22 mouse cellular contexts compared by ENCODE assay signal in genomic region chr16:8631428-8631827, GRCm38 (mm10). TPM values are rescaled to one million over a fixed set of nuclear protein-coding genes. Genes with fewer than 3 reads are reported as not detected.
DNase-seq lines count a peak whose midpoint lies in the region; ATAC-seq lines count a peak whose summit lies in the region.
"Had no signal": no experiment of that assay in that cellular context is flagged by ENCODE, and none has a peak within 500 bp of the region (broad histone marks: within the 10 kb centered on the region; RNA-seq: fewer than 3 reads in every experiment).

No protein-coding gene starts in this region.

- intact Hi-C loops in left cerebral cortex, postnatal 25 days (cut with DNase I): loop anchor here (10.0 kb wide), 1 partner anchor 137 kb away; no protein-coding TSS in a partner anchor

- ATAC-seq in megakaryocyte, adult 5-6 weeks (ENCODE audit: poor library complexity, severe bottlenecking): peak; percentile 18; the same call in 1 of the 2 replicates
- ATAC-seq: activated CD4-positive, CD25-positive, alpha-beta regulatory T cell, adult 4 months; CD4-positive, CD25-positive, alpha-beta regulatory T cell, adult 4 months; forebrain, embryonic 13.5 days; forebrain, postnatal 0 days; hindbrain, postnatal 0 days had no signal

- DNase-seq in CD8-positive naive resting alpha-beta T cell, adult 2 months (ENCODE audit: low read depth in 2 of 2, low spot score in 2 of 2): peak; percentile 14 to 32
- peak; percentile 18 for DNase-seq in adipocyte (ENCODE audit: low spot score)
- DNase-seq in thymus, postnatal 25 days: peak; percentile 32
- DNase-seq in left cerebral cortex, postnatal 25 days (ENCODE audit: low spot score in 2 of 2): no peak
- DNase-seq in lung, postnatal 25 days (ENCODE audit: low spot score): no peak
- DNase-seq in adrenal gland, adult (ENCODE audit: inconsistent age in 2 of 2, low spot score in 1 of 2): no peak
- DNase-seq: adrenal gland, adult 8-10 months; B cell, adult 2 months; cerebellum, adult 11 months; cerebellum, adult 9-10 months; cerebellum, postnatal 25 days; forebrain, postnatal 0 days; gastrocnemius, postnatal 14 days; heart, postnatal 36 days had no signal

RNA-seq across cellular contexts. Expression of gene Pmm2, which starts 6.0 kb away (rescaled TPM):
- total RNA-seq in megakaryocyte, adult 5-6 weeks (2015): 44.8 and 52.5 TPM in 2 replicates
- total RNA-seq in megakaryocyte, adult 5-6 weeks (2017): 55.3 and 62.6 TPM in 2 replicates
- 10 to 100 TPM; 26.8 to 31.0 TPM for total RNA-seq in left cerebral cortex, postnatal 25 days (2021)

RNA-seq across cellular contexts. Expression of gene Tmem186, which starts 6.1 kb away (rescaled TPM):
- total RNA-seq in megakaryocyte, adult 5-6 weeks (2015): 4.2 and 4.7 TPM in 2 replicates
- total RNA-seq in megakaryocyte, adult 5-6 weeks (2017): 6.6 and 8.0 TPM in 2 replicates
- total RNA-seq in left cerebral cortex, postnatal 25 days (2021): 10 to 100 TPM; 12.6 to 12.8 TPM

RNA-seq across cellular contexts. Expression of gene Carhsp1, which starts 40.5 kb away (rescaled TPM):
- total RNA-seq in megakaryocyte, adult 5-6 weeks (2015): 18.1 and 21.9 TPM in 2 replicates
- total RNA-seq in megakaryocyte, adult 5-6 weeks (2017): 27.1 and 29.6 TPM in 2 replicates
- total RNA-seq in left cerebral cortex, postnatal 25 days (2021): 10 to 100 TPM; 13.2 to 19.4 TPM

RNA-seq across cellular contexts. Expression of gene Gm5767, which starts 49.1 kb away (rescaled TPM):
- not detected in 2 replicates for total RNA-seq in megakaryocyte, adult 5-6 weeks (2015)
- total RNA-seq in megakaryocyte, adult 5-6 weeks (2017): not detected in 2 replicates
- total RNA-seq in left cerebral cortex, postnatal 25 days (2021): not detected
- total RNA-seq: adrenal gland, adult 8-10 months; adrenal gland, postnatal 4 days; forebrain, postnatal 0 days; gastrocnemius, adult 18-20 months; gastrocnemius, postnatal 14 days; heart, postnatal 36 days; hindbrain, postnatal 0 days; MEL had no signal

Comparison
In these comparisons a context has a peak if more than half of its experiments do, and no peak if none do; other contexts are left out.
1. DNase-seq: peak in CD8-positive naive resting alpha-beta T cell, adult 2 months (2 of 2), adipocyte (single experiment) and thymus, postnatal 25 days (single experiment); none in left cerebral cortex, postnatal 25 days (0 of 2), lung, postnatal 25 days (single experiment) and adrenal gland, adult (0 of 2).